In the genomic region with DNA sequence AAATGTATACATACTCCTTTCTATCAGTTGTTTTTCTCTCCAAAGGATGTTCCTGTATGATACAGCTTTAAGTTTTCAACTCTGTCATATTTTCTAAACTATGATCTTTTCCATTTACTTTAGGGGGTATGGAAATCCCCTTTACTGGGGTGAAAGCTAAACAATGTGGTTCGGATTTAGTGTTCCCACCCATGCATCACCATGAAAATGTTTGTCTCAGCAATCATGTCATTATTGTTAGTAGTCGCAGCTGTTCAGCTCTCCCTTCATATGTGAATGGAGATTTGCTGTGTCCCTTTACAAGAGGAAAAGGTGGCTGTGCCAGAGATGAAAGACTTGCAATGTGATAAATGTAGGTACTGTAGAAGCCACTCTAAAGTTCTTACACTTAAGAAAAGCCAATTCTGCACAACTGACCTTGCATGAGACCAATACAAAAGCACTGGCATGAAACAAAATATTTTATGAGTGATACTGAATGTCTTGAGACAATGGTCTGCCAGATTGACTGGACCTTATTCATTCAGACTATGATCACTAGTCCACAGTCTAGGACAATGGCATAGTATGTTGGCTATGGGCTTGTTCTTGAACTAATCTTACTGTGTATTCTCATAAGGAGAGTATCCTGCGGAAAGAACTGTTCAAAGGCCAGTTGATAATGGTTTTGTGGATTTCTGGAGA, we compare ENCODE assay signal across 18 mouse cellular contexts.
A peak's percentile ranks its signal among the peaks of the same experiment; 100 is the strongest.
DNase-seq lines count a peak whose midpoint lies in the region; ATAC-seq lines count a peak whose summit lies in the region.
"Had no signal": no experiment of that assay in that cellular context is flagged by ENCODE, and none has a peak within 500 bp of the region (broad histone marks: within the 10 kb centered on the region; RNA-seq: fewer than 3 reads in every experiment).

No protein-coding gene starts in this region.

- no peak for DNase-seq in heart, postnatal 14 days
- no peak for DNase-seq in kidney, adult 8-10 months
- DNase-seq in embryonic facial prominence, embryonic 14.5 days (ENCODE audit: low spot score): peak; percentile 15
- DNase-seq: adrenal gland, adult 2 months; cerebellum, adult 9-11 months; kidney, adult 11 months; thymus, adult 18-20 months had no signal

- no peaks in the 10 kb centered on the region for H3K36me3 ChIP-seq in heart, embryonic 12.5 days
- H3K36me3 ChIP-seq in kidney, embryonic 15.5 days: no peaks in the 10 kb centered on the region
- H3K36me3 ChIP-seq in embryonic facial prominence, embryonic 14.5 days (ENCODE audit: control insufficient read depth, insufficient read depth, low read length): no peaks in the 10 kb centered on the region
- H3K36me3 ChIP-seq in limb, embryonic 15.5 days: no peaks in the 10 kb centered on the region
- no peaks in the 10 kb centered on the region for H3K36me3 ChIP-seq in neural tube, embryonic 15.5 days
- H3K36me3 ChIP-seq: hindbrain, embryonic 12.5 days; liver, embryonic 15.5 days; midbrain, embryonic 12.5 days; neural tube, embryonic 13.5 days had no signal

- H3K4me3 ChIP-seq in heart, embryonic 12.5 days: no peak overlapping the region
- no peak overlapping the region for H3K4me3 ChIP-seq in kidney, embryonic 15.5 days (replicated peaks)
- H3K4me3 ChIP-seq in embryonic facial prominence, embryonic 14.5 days (ENCODE audit: low read depth, low read length): no peak overlapping the region
- H3K4me3 ChIP-seq in limb, embryonic 15.5 days: no peak overlapping the region
- no peak overlapping the region for H3K4me3 ChIP-seq in neural tube, embryonic 15.5 days (replicated peaks)
- H3K4me3 ChIP-seq: forebrain, embryonic 13.5 days; hindbrain, embryonic 12.5 days; liver, embryonic 15.5 days; midbrain, embryonic 12.5 days; neural tube, embryonic 13.5 days had no signal

- peak; percentile 43; the same call in 1 of the 2 replicates for ATAC-seq in heart, embryonic 12.5 days (ENCODE audit: insufficient number of reproducible peaks, low FRiP score)
- no peak for ATAC-seq in kidney, embryonic 15.5 days (replicated peaks; ENCODE audit: low FRiP score)
- ATAC-seq in embryonic facial prominence, embryonic 14.5 days (ENCODE audit: low read depth): no peak
- no peak for ATAC-seq in limb, embryonic 15.5 days (ENCODE audit: insufficient number of reproducible peaks, low FRiP score, low TSS enrichment, low read depth)
- ATAC-seq in inflammation-experienced regulatory T-cells, adult 6 months: no peak
- ATAC-seq in neural tube, embryonic 15.5 days (ENCODE audit: low FRiP score): no peak
- ATAC-seq: forebrain, embryonic 13.5 days had no signal

- 50% methylated on average over 3 of the region's 3 CpGs for WGBS in heart, embryonic 12.5 days
- 60% methylated on average over 3 of the region's 3 CpGs for WGBS in kidney, embryonic 15.5 days
- WGBS in embryonic facial prominence, embryonic 14.5 days: 43% methylated on average over 3 of the region's 3 CpGs
- 53% methylated on average over 3 of the region's 3 CpGs for whole genome bisulfite sequencing in limb, embryonic 15.5 days
- 76% methylated on average over 3 of the region's 3 CpGs for whole genome bisulfite sequencing in neural tube, embryonic 15.5 days

- H3K4me1 ChIP-seq in heart, embryonic 12.5 days (replicated peaks): peaks cover 17% of the 10 kb centered on the region
- 0 out of 2 replicates have a peak, but pooled peaks cover 3% of the 10 kb centered on the region for H3K4me1 ChIP-seq in kidney, embryonic 15.5 days
- H3K4me1 ChIP-seq in embryonic facial prominence, embryonic 14.5 days (ENCODE audit: control insufficient read depth, insufficient read depth, low read length): peaks cover 5% of the 10 kb centered on the region; the same call in 1 of the 2 replicates
- 0 out of 2 replicates have a peak, but pooled peaks cover 5% of the 10 kb centered on the region for H3K4me1 ChIP-seq in limb, embryonic 15.5 days
- H3K4me1 ChIP-seq in neural tube, embryonic 15.5 days: no peaks in the 10 kb centered on the region
- H3K4me1 ChIP-seq: forebrain, embryonic 13.5 days; hindbrain, embryonic 12.5 days; liver, embryonic 15.5 days; midbrain, embryonic 12.5 days; neural tube, embryonic 13.5 days had no signal

- H3K4me2 ChIP-seq in heart, embryonic 12.5 days: no peak overlapping the region
- no peak overlapping the region for H3K4me2 ChIP-seq in kidney, embryonic 15.5 days
- no peak overlapping the region for H3K4me2 ChIP-seq in embryonic facial prominence, embryonic 14.5 days (ENCODE audit: low read depth, low read length)
- no peak overlapping the region for H3K4me2 ChIP-seq in limb, embryonic 15.5 days
- H3K4me2 ChIP-seq in neural tube, embryonic 15.5 days: no peak overlapping the region
- H3K4me2 ChIP-seq: forebrain, embryonic 13.5 days; hindbrain, embryonic 12.5 days; liver, embryonic 15.5 days; midbrain, embryonic 12.5 days; neural tube, embryonic 13.5 days had no signal

- no peaks in the 10 kb centered on the region for H3K27me3 ChIP-seq in heart, embryonic 12.5 days (replicated peaks)
- no peaks in the 10 kb centered on the region for H3K27me3 ChIP-seq in kidney, embryonic 15.5 days
- H3K27me3 ChIP-seq in embryonic facial prominence, embryonic 14.5 days (replicated peaks; ENCODE audit: control insufficient read depth, insufficient read depth, low read length): no peaks in the 10 kb centered on the region
- no peaks in the 10 kb centered on the region for H3K27me3 ChIP-seq in limb, embryonic 15.5 days
- H3K27me3 ChIP-seq in neural tube, embryonic 15.5 days (replicated peaks): no peaks in the 10 kb centered on the region
- H3K27me3 ChIP-seq: forebrain, embryonic 13.5 days; hindbrain, embryonic 12.5 days; liver, embryonic 15.5 days; midbrain, embryonic 12.5 days; neural tube, embryonic 13.5 days had no signal

- H3K9me3 ChIP-seq in heart, embryonic 12.5 days (replicated peaks): no peaks in the 10 kb centered on the region
- H3K9me3 ChIP-seq in kidney, embryonic 15.5 days (replicated peaks): no peaks in the 10 kb centered on the region
- no peaks in the 10 kb centered on the region for H3K9me3 ChIP-seq in embryonic facial prominence, embryonic 14.5 days (ENCODE audit: control insufficient read depth, low read length)
- no peaks in the 10 kb centered on the region for H3K9me3 ChIP-seq in limb, embryonic 15.5 days
- no peaks in the 10 kb centered on the region for H3K9me3 ChIP-seq in neural tube, embryonic 15.5 days (replicated peaks)
- H3K9me3 ChIP-seq: forebrain, embryonic 13.5 days; hindbrain, embryonic 12.5 days; liver, embryonic 15.5 days; midbrain, embryonic 12.5 days; neural tube, embryonic 13.5 days had no signal

- intact Hi-C loops in heart, postnatal 14 days (cut with DNase I): no loop called here

- H3K9ac ChIP-seq in heart, embryonic 12.5 days: no peak overlapping the region
- H3K9ac ChIP-seq in kidney, embryonic 15.5 days: no peak overlapping the region
- no peak overlapping the region for H3K9ac ChIP-seq in embryonic facial prominence, embryonic 14.5 days (ENCODE audit: low read depth, low read length)
- no peak overlapping the region for H3K9ac ChIP-seq in limb, embryonic 15.5 days
- no peak overlapping the region for H3K9ac ChIP-seq in neural tube, embryonic 15.5 days (replicated peaks)
- H3K9ac ChIP-seq: forebrain, embryonic 13.5 days; hindbrain, embryonic 12.5 days; liver, embryonic 15.5 days; midbrain, embryonic 12.5 days; neural tube, embryonic 13.5 days had no signal

- peak overlapping the region; percentile 63 for H3K27ac ChIP-seq in heart, embryonic 12.5 days (ENCODE audit: poor library complexity, severe bottlenecking)
- H3K27ac ChIP-seq in kidney, embryonic 15.5 days: peak overlapping the region; percentile 81
- peak overlapping the region; percentile 46; the same call in 1 of the 2 replicates for H3K27ac ChIP-seq in embryonic facial prominence, embryonic 14.5 days (replicated peaks; ENCODE audit: low read depth, low read length)
- H3K27ac ChIP-seq in limb, embryonic 15.5 days: peak overlapping the region; percentile 30; the same call in 1 of the 2 replicates
- no peak overlapping the region for H3K27ac ChIP-seq in neural tube, embryonic 15.5 days (replicated peaks)
- H3K27ac ChIP-seq: forebrain, embryonic 13.5 days; hindbrain, embryonic 12.5 days; liver, embryonic 15.5 days; macrophage; midbrain, embryonic 12.5 days; neural tube, embryonic 13.5 days had no signal
